Mouse (Mus musculus) cerebellum, adult 2 months (tissue): ENCODE results near the gene Mfsd10.

Experiments
- CTCF ChIP-seq: fragments of 200-500 bp; IDR thresholded peaks from 2 replicates; pipeline ENCODE4 v1.5.1; 2011; ENCODE audit warnings: low read depth, mild to moderate bottlenecking, control low read depth, low read length, moderate library complexity, borderline replicate concordance; ENCODE audit not compliant: insufficient read depth
- POLR2A ChIP-seq: fragments of 200-500 bp; IDR thresholded peaks from 2 replicates; pipeline ENCODE4 v1.6.1; 2011; ENCODE audit warnings: low read length, control low read depth, borderline replicate concordance; ENCODE audit not compliant: insufficient read depth

DNA sequence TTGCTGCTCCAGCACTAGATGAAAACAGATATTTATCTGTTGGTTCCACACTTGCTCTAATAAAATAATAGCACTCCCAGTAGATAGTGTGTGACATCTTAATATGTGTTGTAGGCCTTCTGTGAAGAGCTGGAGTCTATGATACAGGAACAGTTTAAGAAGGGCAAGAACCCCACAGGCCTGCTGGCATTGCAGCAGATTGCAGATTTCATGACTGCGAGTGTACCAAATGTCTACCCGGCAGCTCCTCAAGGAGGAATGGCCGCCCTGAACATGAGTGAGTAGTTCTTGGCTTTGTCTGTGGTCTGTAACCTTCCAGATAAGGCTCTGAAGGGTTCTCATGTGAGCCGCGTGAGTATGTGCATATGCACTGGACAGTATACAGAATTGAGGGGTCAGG is 32.4 kb downstream of the Mfsd10 start:
- TF ChIP-seq POLR2A (no peak), CTCF (no peak)
